In genomic region chr7:141671626-141672291, GRCm38 (mm10) we compare ENCODE assay signal across 17 mouse cellular contexts. TPM values are rescaled to one million over a fixed set of nuclear protein-coding genes. Genes with fewer than 3 reads are reported as not detected.
A peak's percentile ranks its signal among the peaks of the same experiment; 100 is the strongest.
DNase-seq lines count a peak whose midpoint lies in the region; ATAC-seq and TF ChIP-seq lines count a peak whose summit lies in the region.
"Had no signal": no experiment of that assay in that cellular context is flagged by ENCODE, and none has a peak within 500 bp of the region (broad histone marks: within the 10 kb centered on the region; RNA-seq: fewer than 3 reads in every experiment).

No protein-coding gene starts in this region.

- no peak overlapping the region for H3K9ac ChIP-seq in kidney, embryonic 15.5 days
- H3K9ac ChIP-seq in liver, embryonic 14.5 days (replicated peaks): peak overlapping the region; percentile 55
- no peak overlapping the region for H3K9ac ChIP-seq in stomach, embryonic 15.5 days
- H3K9ac ChIP-seq in midbrain, embryonic 16.5 days (ENCODE audit: low read depth, low read length): no peak overlapping the region
- H3K9ac ChIP-seq: forebrain, embryonic 15.5 days; lung, embryonic 14.5 days; midbrain, embryonic 13.5 days had no signal

- H3K4me3 ChIP-seq in kidney, embryonic 15.5 days (replicated peaks): no peak overlapping the region
- H3K4me3 ChIP-seq in liver, embryonic 14.5 days (ENCODE audit: insufficient read depth in 1 of 2, low read depth in 2 of 2, low read length in 2 of 2): no peak overlapping the region
- H3K4me3 ChIP-seq in stomach, embryonic 15.5 days (replicated peaks): no peak overlapping the region
- H3K4me3 ChIP-seq in heart, embryonic 10.5 days: no peak overlapping the region
- no peak overlapping the region for H3K4me3 ChIP-seq in midbrain, embryonic 16.5 days (ENCODE audit: low read depth, low read length)
- H3K4me3 ChIP-seq: forebrain, embryonic 15.5 days; midbrain, embryonic 13.5 days had no signal

- no peaks in the 10 kb centered on the region for H3K27me3 ChIP-seq in kidney, embryonic 15.5 days
- H3K27me3 ChIP-seq in liver, embryonic 14.5 days (ENCODE audit: control insufficient read depth, insufficient read depth, low read length): no peaks in the 10 kb centered on the region
- no peaks in the 10 kb centered on the region for H3K27me3 ChIP-seq in stomach, embryonic 15.5 days (replicated peaks)
- H3K27me3 ChIP-seq in heart, embryonic 10.5 days (ENCODE audit: insufficient read depth, poor library complexity, severe bottlenecking): no peaks in the 10 kb centered on the region
- no peaks in the 10 kb centered on the region for H3K27me3 ChIP-seq in midbrain, embryonic 16.5 days (ENCODE audit: control insufficient read depth, insufficient read depth, low read depth, low read length)
- H3K27me3 ChIP-seq: forebrain, embryonic 15.5 days; midbrain, embryonic 13.5 days had no signal

- peak; percentile 35 for ATAC-seq in kidney, embryonic 15.5 days (replicated peaks; ENCODE audit: low FRiP score)
- ATAC-seq in erythroblast, adult 5-6 weeks (replicated peaks; ENCODE audit: low FRiP score, poor library complexity, severe bottlenecking): peak; percentile 84
- peak; percentile 94 for ATAC-seq in liver, embryonic 14.5 days (ENCODE audit: insufficient read depth)
- peak; percentile 78; the same call in 1 of the 2 replicates for ATAC-seq in stomach, embryonic 15.5 days (ENCODE audit: insufficient read depth, low FRiP score, low read depth)
- no peak for ATAC-seq in midbrain, embryonic 16.5 days
- ATAC-seq: forebrain, embryonic 15.5 days; inflammation-experienced regulatory T-cells, adult 6 months; midbrain, embryonic 13.5 days had no signal

- no peaks in the 10 kb centered on the region for H3K36me3 ChIP-seq in kidney, embryonic 15.5 days
- no peaks in the 10 kb centered on the region for H3K36me3 ChIP-seq in liver, embryonic 14.5 days (replicated peaks; ENCODE audit: control insufficient read depth, insufficient read depth, low read depth)
- H3K36me3 ChIP-seq in stomach, embryonic 15.5 days: no peaks in the 10 kb centered on the region
- no peaks in the 10 kb centered on the region for H3K36me3 ChIP-seq in heart, embryonic 10.5 days
- H3K36me3 ChIP-seq in midbrain, embryonic 16.5 days (ENCODE audit: control insufficient read depth, insufficient read depth, low read length): no peaks in the 10 kb centered on the region
- H3K36me3 ChIP-seq: forebrain, embryonic 15.5 days; midbrain, embryonic 13.5 days had no signal

- no peak for TF ChIP-seq CTCF in liver, embryonic 14.5 days (IDR thresholded peaks at IDR 0.05; ENCODE audit: low read depth)

- WGBS in kidney, embryonic 15.5 days: 84% methylated on average over 5 of the region's 5 CpGs
- WGBS in liver, embryonic 14.5 days (ENCODE audit: insufficient replicate concordance): 35% methylated on average over 5 of the region's 5 CpGs
- 77% methylated on average over 5 of the region's 5 CpGs for WGBS in stomach, embryonic 15.5 days
- WGBS in heart, embryonic 10.5 days: 67% methylated on average over 5 of the region's 5 CpGs
- 89% methylated on average over 5 of the region's 5 CpGs for WGBS in midbrain, embryonic 16.5 days

- no peak for DNase-seq in kidney, postnatal 14 days
- peak; percentile 63 to 74 (median 67) for DNase-seq in liver, embryonic 14.5 days (ENCODE audit: low read depth in 3 of 3, low spot score in 3 of 3)
- DNase-seq in heart, embryonic 10.5 days (ENCODE audit: low spot score): no peak
- DNase-seq in cerebellum, adult 8-10 months: no peak
- DNase-seq: adrenal gland, postnatal 25 days; left cerebral cortex, postnatal 4 days had no signal

- H3K27ac ChIP-seq in kidney, embryonic 15.5 days: no peak overlapping the region
- H3K27ac ChIP-seq in liver, embryonic 14.5 days: peak overlapping the region; percentile 93
- H3K27ac ChIP-seq in stomach, embryonic 15.5 days: no peak overlapping the region
- H3K27ac ChIP-seq in heart, embryonic 10.5 days: no peak overlapping the region
- no peak overlapping the region for H3K27ac ChIP-seq in midbrain, embryonic 16.5 days (ENCODE audit: low read length)
- H3K27ac ChIP-seq: forebrain, embryonic 15.5 days; macrophage; midbrain, embryonic 13.5 days had no signal

- H3K4me2 ChIP-seq in kidney, embryonic 15.5 days: no peak overlapping the region
- peak overlapping the region; percentile 58 for H3K4me2 ChIP-seq in liver, embryonic 14.5 days (ENCODE audit: low read depth)
- no peak overlapping the region for H3K4me2 ChIP-seq in stomach, embryonic 15.5 days
- no peak overlapping the region for H3K4me2 ChIP-seq in midbrain, embryonic 16.5 days (ENCODE audit: low read length)
- H3K4me2 ChIP-seq: forebrain, embryonic 15.5 days; lung, embryonic 14.5 days; midbrain, embryonic 13.5 days had no signal

- TF ChIP-seq EP300 in liver, embryonic 14.5 days (IDR thresholded peaks at IDR 0.05; ENCODE audit: low read depth): peak; percentile 90

- no peaks in the 10 kb centered on the region for H3K9me3 ChIP-seq in kidney, embryonic 15.5 days (replicated peaks)
- H3K9me3 ChIP-seq in liver, embryonic 14.5 days (ENCODE audit: control insufficient read depth, low read length): no peaks in the 10 kb centered on the region
- no peaks in the 10 kb centered on the region for H3K9me3 ChIP-seq in stomach, embryonic 15.5 days
- H3K9me3 ChIP-seq in heart, embryonic 10.5 days: no peaks in the 10 kb centered on the region
- no peaks in the 10 kb centered on the region for H3K9me3 ChIP-seq in midbrain, embryonic 16.5 days (replicated peaks; ENCODE audit: control insufficient read depth, low read length, poor library complexity, severe bottlenecking)
- H3K9me3 ChIP-seq: forebrain, embryonic 15.5 days; midbrain, embryonic 13.5 days had no signal

- no peaks in the 10 kb centered on the region for H3K4me1 ChIP-seq in kidney, embryonic 15.5 days
- H3K4me1 ChIP-seq in liver, embryonic 14.5 days (replicated peaks; ENCODE audit: control insufficient read depth in 2 of 2, insufficient read depth in 2 of 2, low read length in 1 of 2): peaks cover 15 to 18% of the 10 kb centered on the region in 2 experiments
- no peaks in the 10 kb centered on the region for H3K4me1 ChIP-seq in stomach, embryonic 15.5 days
- H3K4me1 ChIP-seq in heart, embryonic 10.5 days: no peaks in the 10 kb centered on the region
- H3K4me1 ChIP-seq in midbrain, embryonic 16.5 days (ENCODE audit: control insufficient read depth, insufficient read depth, low read length): no peaks in the 10 kb centered on the region
- H3K4me1 ChIP-seq: forebrain, embryonic 15.5 days; midbrain, embryonic 13.5 days had no signal

RNA-seq across cellular contexts. Expression of gene Muc6, which starts 16.6 kb away (rescaled TPM):
- polyA plus RNA-seq in kidney, embryonic 15.5 days (2015; fragmentation: Nextera tagmentation; extraction: Ambion mirVana): 0.23 TPM in 2 replicates
- under 0.01 TPM in 1 of 2 replicates, not detected in the other for total RNA-seq in erythroblast, adult 5-6 weeks (2015; ENCODE audit: low replicate concordance)
- 0.28 TPM in 1 of 2 replicates, not detected in the other for total RNA-seq in erythroblast, adult 5-6 weeks (2017; ENCODE audit: low replicate concordance)
- 1.7 and 2.1 TPM in 2 replicates for polyA plus RNA-seq in liver, embryonic 14.5 days (2012; rRNA removed)
- 3.2 and 4.0 TPM in 2 replicates for polyA plus RNA-seq in liver, embryonic 14.5 days (2014; fragmentation: Nextera tagmentation; extraction: Ambion mirVana)
- polyA plus RNA-seq in stomach, embryonic 15.5 days (2015; fragmentation: Nextera tagmentation; extraction: Ambion mirVana): 2.0 and 3.3 TPM in 2 replicates
- polyA plus RNA-seq in heart, embryonic 10.5 days (2016; fragmentation: Nextera tagmentation; extraction: Ambion mirVana): 0.09 and 0.13 TPM in 2 replicates
- 0.23 and 0.26 TPM in 2 replicates for polyA plus RNA-seq in midbrain, embryonic 16.5 days (2015; fragmentation: Nextera tagmentation; extraction: Ambion mirVana)
- total RNA-seq: adrenal gland, postnatal 25 days; layer of hippocampus, adult 8-10 months; left cerebral cortex, adult 18-20 months; left cerebral cortex, postnatal 4 days had no signal

RNA-seq across cellular contexts. Expression of gene Muc2, which starts 18.4 kb away (rescaled TPM):
- 0.40 and 1.9 TPM in 2 replicates for polyA plus RNA-seq in kidney, embryonic 15.5 days (2015; fragmentation: Nextera tagmentation; extraction: Ambion mirVana)
- total RNA-seq in erythroblast, adult 5-6 weeks (2015; ENCODE audit: low replicate concordance): 1.3 TPM in 1 of 2 replicates, not detected in the other
- total RNA-seq in erythroblast, adult 5-6 weeks (2017; ENCODE audit: low replicate concordance): 0.26 and 0.28 TPM in 2 replicates
- 0.12 and 0.17 TPM in 2 replicates for polyA plus RNA-seq in liver, embryonic 14.5 days (2012; rRNA removed)
- 0.08 and 0.85 TPM in 2 replicates for polyA plus RNA-seq in liver, embryonic 14.5 days (2014; fragmentation: Nextera tagmentation; extraction: Ambion mirVana)
- polyA plus RNA-seq in stomach, embryonic 15.5 days (2015; fragmentation: Nextera tagmentation; extraction: Ambion mirVana): 2.7 and 2.8 TPM in 2 replicates
- 0.09 and 0.21 TPM in 2 replicates for polyA plus RNA-seq in heart, embryonic 10.5 days (2016; fragmentation: Nextera tagmentation; extraction: Ambion mirVana)
- polyA plus RNA-seq in midbrain, embryonic 16.5 days (2015; fragmentation: Nextera tagmentation; extraction: Ambion mirVana): 0.16 and 0.67 TPM in 2 replicates
- polyA plus RNA-seq: inflammation-experienced regulatory T-cells, adult 6 months; lung, embryonic 14.5 days had no signal

Comparison
In these comparisons a context has a peak if more than half of its experiments do, and no peak if none do; other contexts are left out.
1. DNase-seq: peak in liver, embryonic 14.5 days (3 of 3); none in kidney, postnatal 14 days (single experiment), heart, embryonic 10.5 days (single experiment) and cerebellum, adult 8-10 months (single experiment).